Mouse (Mus musculus): ENCODE data around the gene Krtcap2.
A peak's percentile ranks its signal among the peaks of the same experiment; 100 is the strongest.

The Krtcap2 gene

DNA sequence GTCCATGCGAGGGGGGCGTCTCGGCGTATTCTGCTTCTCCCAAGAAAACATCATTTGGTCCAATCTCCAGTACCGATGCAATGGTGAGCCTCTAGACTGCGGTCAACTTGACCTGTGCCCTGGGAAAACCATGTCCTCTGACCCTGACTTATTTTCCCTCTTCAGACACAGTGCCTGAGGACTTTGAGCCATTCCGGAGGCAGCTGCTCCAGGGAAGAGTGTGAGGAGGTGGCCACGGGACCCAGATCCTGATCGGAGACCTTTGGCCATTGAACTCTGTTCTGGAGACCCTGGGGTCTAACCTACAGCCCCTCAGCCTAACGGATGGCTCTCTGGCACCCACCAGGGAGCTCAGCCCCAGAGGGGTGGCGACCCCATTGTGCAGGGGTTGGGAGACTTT lies 19.4 kb upstream of the Krtcap2 start:
- DNase-seq: no peak

GRCm38 (mm10) chr3:89226900-89227299 lies 18.9 kb upstream of the Krtcap2 start, which contains the start of gene Mtx1:
TSS of gene Mtx1 (minus strand) at chr3:89227088.
- DNase-seq: no peak

GRCm38 (mm10) chr3:89227307-89228179 lies 18.2 kb upstream of the Krtcap2 start:
- DNase-seq: peak; percentile 35 to 61

- peak; percentile 82 to 86 for DNase-seq
Observed at GRCm38 (mm10) chr3:89228180-89228549, 17.6 kb upstream of the Krtcap2 start.

DNA sequence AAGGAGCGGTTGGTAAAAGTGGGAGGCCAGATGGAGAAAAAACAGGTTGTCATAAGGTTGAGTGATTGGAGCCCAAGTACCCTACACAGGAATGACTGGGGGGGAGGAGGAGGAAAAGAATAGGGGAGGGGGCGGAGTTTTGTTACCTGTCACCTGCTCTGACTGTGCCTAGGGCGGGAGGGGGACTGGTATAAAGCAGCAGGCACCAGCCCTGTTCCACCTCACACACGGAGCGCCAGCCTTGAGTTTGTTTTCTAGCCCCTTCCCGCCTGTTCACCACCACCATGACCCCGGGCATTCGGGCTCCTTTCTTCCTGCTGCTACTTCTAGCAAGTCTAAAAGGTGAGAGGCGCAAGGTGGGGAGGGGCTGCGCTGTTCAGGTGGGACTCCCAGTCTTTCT lies 16.9 kb upstream of the Krtcap2 start, which contains the start of gene Muc1:
Gene Muc1 (plus strand): TSS at position 222 of the 400 bp plus-strand sequence.
- no peak for DNase-seq

- no peak for DNase-seq
Observed at GRCm38 (mm10) chr3:89229276-89229675, 16.5 kb upstream of the Krtcap2 start.

GRCm38 (mm10) chr3:89230561-89230960 lies 15.2 kb upstream of the Krtcap2 start:
- DNase-seq: no peak

DNA sequence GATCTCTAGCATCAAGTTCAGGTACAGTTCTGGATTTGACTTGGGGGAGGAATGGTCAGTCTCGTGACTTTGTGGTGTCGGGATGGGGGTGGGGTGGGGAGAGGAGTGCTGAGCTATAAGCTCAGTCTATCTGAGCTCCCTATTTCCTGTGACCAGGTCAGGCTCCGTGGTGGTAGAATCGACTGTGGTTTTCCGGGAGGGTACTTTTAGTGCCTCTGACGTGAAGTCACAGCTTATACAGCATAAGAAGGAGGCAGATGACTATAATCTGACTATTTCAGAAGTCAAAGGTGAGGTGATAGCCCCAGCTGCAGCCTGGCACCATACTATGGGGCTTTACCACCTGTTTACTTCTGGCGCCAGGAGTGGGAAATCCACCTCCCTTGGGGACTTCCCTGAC lies 14.4 kb upstream of the Krtcap2 start:
- no peak for DNase-seq

DNA sequence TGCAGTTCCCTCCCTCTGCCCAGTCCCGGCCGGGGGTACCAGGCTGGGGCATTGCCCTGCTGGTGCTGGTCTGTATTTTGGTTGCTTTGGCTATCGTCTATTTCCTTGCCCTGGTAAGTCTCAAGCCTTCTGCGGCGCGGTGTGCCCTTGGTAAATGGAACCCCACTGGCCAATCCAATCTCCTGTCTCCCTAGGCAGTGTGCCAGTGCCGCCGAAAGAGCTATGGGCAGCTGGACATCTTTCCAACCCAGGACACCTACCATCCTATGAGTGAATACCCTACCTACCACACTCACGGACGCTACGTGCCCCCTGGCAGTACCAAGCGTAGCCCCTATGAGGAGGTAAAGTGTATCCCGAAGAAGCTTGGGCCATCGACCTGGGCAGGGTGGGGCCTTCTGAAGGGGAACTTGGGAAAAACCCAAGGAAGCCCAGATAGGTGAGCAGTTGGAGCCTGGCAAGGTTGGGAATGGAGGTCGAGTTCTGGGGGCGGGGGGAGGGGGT lies 13.9 kb upstream of the Krtcap2 start:
- DNase-seq: no peak

DNA sequence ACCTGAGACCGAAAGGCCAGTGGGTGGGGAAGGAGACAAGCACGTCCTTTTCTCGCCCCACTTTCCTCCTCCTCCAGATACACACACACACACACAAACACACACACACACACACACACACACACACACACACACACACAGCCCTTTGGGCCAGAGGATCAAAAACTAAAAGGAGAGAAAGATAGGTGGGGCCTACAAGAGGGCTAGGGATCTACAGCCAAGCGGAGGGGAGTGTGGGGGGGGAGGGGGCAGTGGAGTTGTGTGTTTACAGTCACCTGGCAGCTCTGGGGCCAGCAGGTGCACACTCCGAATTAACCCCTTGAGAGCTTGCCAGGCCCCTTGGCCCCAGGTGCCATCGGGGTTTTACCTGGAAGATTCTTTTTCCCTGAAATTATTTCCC lies 13.2 kb upstream of the Krtcap2 start:
- no peak for DNase-seq

GRCm38 (mm10) chr3:89233562-89234110 lies 12.1 kb upstream of the Krtcap2 start:
- DNase-seq: no peak

DNA sequence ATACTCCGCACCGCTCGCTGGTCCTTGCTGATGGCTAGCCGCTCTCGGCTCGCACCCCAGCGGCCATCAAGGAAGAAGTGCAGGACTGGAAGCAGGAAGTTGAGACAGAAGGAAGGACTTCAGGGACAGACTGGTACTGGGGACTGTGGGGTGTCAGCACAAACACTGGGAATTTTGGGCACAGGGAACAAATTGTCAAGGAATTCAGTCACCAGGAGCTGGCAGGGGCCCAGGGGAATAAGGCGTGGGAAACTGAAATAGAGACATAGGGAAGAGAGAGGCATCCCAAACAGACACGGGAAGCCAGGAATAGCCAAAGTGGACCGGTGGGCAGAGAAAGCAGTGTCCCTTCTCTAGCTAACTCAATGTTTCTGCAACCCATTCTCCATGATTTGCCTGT lies 9.2 kb upstream of the Krtcap2 start:
- no peak for DNase-seq

- DNase-seq: no peak
Observed at GRCm38 (mm10) chr3:89237682-89238081, 8.1 kb upstream of the Krtcap2 start.

DNA sequence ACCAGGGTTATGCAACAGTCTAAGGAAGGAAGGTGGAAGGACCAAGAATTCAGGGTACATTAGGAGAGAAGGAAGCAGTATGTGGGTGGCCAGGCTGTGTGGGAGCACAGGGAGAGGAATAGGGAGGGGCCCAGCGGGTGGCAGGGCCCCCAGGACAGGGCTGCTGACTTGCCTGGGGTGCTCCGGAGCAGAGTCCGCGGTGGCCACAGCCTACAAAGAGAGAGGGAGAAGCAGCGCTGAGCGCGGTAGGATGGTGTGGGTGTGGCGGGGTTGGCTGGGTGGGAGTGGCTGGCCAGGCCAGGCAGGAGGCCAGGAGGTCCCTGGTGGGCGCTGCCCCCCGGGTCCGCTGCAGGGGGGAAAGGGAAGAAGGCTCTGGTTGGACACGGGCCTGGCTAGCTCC lies 7.3 kb upstream of the Krtcap2 start:
- DNase-seq: no peak

DNA sequence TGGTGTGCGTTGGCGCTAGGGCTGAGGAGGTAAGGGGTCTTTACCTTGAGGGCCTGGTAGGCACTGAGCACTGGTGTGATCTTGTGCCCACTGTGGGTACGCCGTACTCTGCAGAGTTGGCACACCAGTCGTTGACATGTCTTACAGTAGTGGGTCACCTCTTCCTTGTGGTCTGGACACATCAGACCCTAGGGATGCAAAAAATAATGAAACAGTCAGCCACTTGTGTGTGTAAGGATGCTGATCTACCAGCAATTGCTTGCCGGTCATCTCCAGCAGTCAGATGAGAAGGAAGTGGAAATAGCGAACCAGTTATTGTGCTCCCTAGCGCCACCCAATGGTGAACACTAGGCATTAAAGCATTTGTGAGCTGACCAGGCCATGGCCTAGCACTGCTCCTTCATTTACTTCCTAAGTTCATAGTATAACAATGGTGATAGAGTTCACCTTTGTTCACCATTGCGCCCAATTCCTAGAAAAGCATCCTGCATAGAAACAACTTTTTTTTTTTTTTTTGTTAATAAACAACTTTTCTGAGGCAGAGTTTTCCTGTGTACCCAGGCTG lies 3.4 kb upstream of the Krtcap2 start:
- no peak for DNase-seq

- peak; percentile 81 to 85 for DNase-seq
Observed at GRCm38 (mm10) chr3:89243609-89244008, 2.2 kb upstream of the Krtcap2 start.

- peak; percentile 39 to 50 for DNase-seq
Observed at GRCm38 (mm10) chr3:89244158-89244981, 1.4 kb upstream of the Krtcap2 start.

GRCm38 (mm10) chr3:89244982-89245687 lies 631 bp upstream of the Krtcap2 start:
- peak; percentile 64 to 76 for DNase-seq

DNA sequence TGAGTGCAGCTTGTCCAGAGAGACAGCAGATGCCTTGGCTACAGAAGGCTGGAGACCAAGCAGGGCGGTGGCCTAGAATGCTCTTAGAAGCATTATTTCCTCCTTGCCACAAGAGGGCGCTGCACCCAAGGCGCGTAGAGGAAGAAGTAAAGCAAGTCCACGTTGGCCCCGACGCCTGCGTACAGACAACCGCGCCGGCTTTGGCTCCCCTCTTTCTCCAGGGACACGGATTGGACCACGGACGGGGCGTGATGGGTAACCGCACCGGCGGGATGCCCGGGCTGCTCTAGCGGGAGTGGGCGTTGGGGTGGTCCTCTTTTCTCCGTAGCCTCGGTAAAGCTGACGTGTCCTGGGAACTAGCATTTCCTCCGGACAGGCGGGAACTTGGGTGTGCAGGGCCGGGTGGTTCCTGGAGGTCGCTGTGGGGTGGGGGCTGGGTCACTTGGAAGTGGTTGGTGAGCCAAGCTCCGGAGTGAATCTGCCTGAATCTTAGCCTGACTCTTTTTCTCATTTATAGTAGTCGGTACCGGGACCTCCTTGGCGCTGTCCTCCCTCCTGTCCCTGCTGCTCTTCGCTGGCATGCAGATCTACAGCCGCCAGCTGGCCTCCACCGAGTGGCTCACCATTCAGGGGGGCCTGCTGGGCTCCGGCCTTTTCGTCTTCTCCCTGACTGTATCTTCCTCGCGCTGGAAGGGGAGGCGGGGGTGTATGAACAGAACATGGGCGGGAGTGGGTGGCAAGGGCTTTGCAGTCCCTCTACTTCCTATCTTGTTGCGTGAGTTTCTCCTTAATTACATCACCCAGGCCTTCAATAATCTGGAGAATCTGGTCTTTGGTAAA lies 715 bp downstream of the Krtcap2 start, which contains the start of gene Trim46:
Gene Trim46 (minus strand): TSS at position 49 of the 840 bp plus-strand sequence.
- DNase-seq: peak; percentile 84

DNA sequence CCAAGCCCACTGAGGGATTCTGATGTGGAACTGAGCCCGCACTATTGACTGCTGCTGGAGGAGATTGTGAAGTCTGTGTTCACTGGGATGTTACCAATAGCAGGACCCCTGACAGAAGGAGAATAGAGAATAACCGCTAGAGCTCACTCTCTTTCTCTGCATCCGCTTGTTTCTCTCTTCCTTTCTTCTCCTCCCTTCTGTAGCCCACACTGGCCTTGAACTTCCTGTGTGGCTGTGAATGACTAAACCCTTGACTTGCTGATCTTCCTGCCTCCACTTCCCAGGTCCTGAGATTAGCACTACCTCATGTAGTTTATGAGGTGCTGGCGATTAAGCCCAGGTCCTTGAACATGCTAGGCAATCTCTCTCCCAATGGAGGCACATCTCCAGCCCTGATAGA lies 1.7 kb downstream of the Krtcap2 start:
- no peak for DNase-seq

DNA sequence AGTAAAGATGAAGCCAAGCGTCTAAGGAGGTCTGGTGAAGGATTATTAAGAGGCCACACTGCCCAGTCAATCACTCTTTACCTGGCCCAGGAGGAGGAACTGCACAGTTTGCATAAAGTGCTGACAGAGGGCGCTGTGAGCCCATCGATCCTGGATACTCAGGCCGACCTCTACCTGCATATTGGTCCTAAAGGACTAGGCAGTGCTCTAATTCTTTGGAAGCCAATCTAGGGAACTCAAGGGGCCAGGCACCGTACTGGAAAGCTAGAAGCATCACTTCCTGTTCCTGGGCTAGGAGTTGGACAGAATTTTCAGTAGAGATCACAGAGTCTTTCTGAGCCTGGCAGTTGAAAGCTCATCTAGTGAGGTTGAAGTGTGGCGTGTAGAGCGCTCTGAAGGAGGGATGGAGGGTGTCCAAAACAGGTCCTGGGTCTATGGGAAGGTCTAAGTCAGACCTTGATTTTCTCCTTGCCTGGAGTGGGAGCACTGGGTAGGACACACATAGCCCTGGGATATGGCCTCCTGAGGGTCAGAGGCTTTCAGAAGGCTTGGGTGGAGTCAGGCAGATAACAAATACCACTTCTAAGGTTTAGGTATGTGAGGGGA lies 4.8 kb downstream of the Krtcap2 start:
- DNase-seq: peak; percentile 65 to 69
